Mouse (Mus musculus) embryonic facial prominence, embryonic 14.5 days (tissue): Measurements from ENCODE around the gene Il1r1. TPM values are rescaled to one million over a fixed set of nuclear protein-coding genes. Genes with fewer than 3 reads are reported as not detected.
A peak's percentile ranks its signal among the peaks of the same experiment; 100 is the strongest.

ENCODE experiments used
- ATAC-seq: fragments of 200-750 bp; cut with Nextera tagmentation; 2 replicates; pipeline ENCODE4 v1.8.0; 2017; ENCODE audit warnings: low read depth, moderate number of reproducible peaks, moderate TSS enrichment
- DNase-seq: peaks from one replicate; pipeline ENCODE4 v3.0.0-alpha.2; 2015; ENCODE audit warnings: low spot score
- H3K27ac ChIP-seq: fragments of 300-500 bp; sonication (generic); replicated peaks from 2 replicates; pipeline ENCODE4 v1.5.1; 2014; ENCODE audit warnings: low read depth, mild to moderate bottlenecking, low read length, moderate library complexity
- H3K27me3 ChIP-seq: fragments of 300-500 bp; sonication (generic); replicated peaks from 2 replicates; pipeline ENCODE4 v1.6.1; 2014; ENCODE audit warnings: low read length; ENCODE audit not compliant: control insufficient read depth, insufficient read depth
- H3K36me3 ChIP-seq: fragments of 300-500 bp; sonication (generic); 2 replicates; pipeline ENCODE4 v1.6.1; 2014; ENCODE audit warnings: low read length, mixed read lengths; ENCODE audit not compliant: control insufficient read depth, insufficient read depth
- H3K4me1 ChIP-seq: fragments of 300-500 bp; sonication (generic); 2 replicates; pipeline ENCODE4 v1.6.1; 2014; ENCODE audit warnings: antibody characterized with exemption, low read length; ENCODE audit not compliant: control insufficient read depth, insufficient read depth
- H3K4me2 ChIP-seq: fragments of 300-500 bp; sonication (generic); 2 replicates; pipeline ENCODE4 v1.6.1; 2014; ENCODE audit warnings: low read depth, mild to moderate bottlenecking, low read length, moderate library complexity, mixed read lengths
- H3K4me3 ChIP-seq: fragments of 300-500 bp; sonication (generic); 2 replicates; pipeline ENCODE4 v1.5.1; 2014; ENCODE audit warnings: low read depth, mild to moderate bottlenecking, low read length
- H3K9ac ChIP-seq: fragments of 300-500 bp; sonication (generic); 2 replicates; pipeline ENCODE4 v1.6.1; 2014; ENCODE audit warnings: low read depth, mild to moderate bottlenecking, low read length, moderate library complexity, mixed read lengths
- H3K9me3 ChIP-seq: fragments of 300-500 bp; sonication (generic); 2 replicates; pipeline ENCODE4 v1.6.1; 2016; ENCODE audit warnings: low read length; ENCODE audit not compliant: control insufficient read depth
- WGBS: fragments of 180-500 bp; shearing (Covaris S2); extraction: QIAGEN DNeasy Blood & Tissue Kit; methylation state at CpG from one replicate; pipeline ENCODE4 v1.1.7; 2014; 5-methylcytosine and 5-hydroxymethylcytosine counted together
- polyA plus RNA-seq: library from polyadenylated mRNA; unstranded; fragments of >200 nt; fragmentation: Nextera tagmentation; extraction: Ambion mirVana; gene quantifications from 2 replicates; pipeline ENCODE4 v1.2.1, GENCODE M21; 2014

Il1r1 gene
- polyA plus RNA-seq, 1 experiment from 2014 or later: 9.6 TPM

GRCm38 (mm10) chr1:40235597-40236249, 10.8 kb downstream of the Il1r1 start:
- H3K4me2 ChIP-seq: no peak overlapping the region
- H3K4me1 ChIP-seq: peaks cover 17% of the 10 kb centered on the region
- ATAC-seq: no peak
- no peaks in the 10 kb centered on the region for H3K36me3 ChIP-seq
- H3K4me3 ChIP-seq: no peak overlapping the region
- H3K9me3 ChIP-seq: no peaks in the 10 kb centered on the region
- no peaks in the 10 kb centered on the region for H3K27me3 ChIP-seq
- 63% methylated on average over 5 of the region's 5 CpGs for WGBS
- DNase-seq: no peak
- no peak overlapping the region for H3K27ac ChIP-seq
- H3K9ac ChIP-seq: no peak overlapping the region

GRCm38 (mm10) chr1:40236694-40237093, 11.8 kb downstream of the Il1r1 start:
- 0 out of 2 replicates have a peak, but pooled peaks have one; percentile 18 for ATAC-seq
- peaks cover 17% of the 10 kb centered on the region for H3K4me1 ChIP-seq
- no peaks in the 10 kb centered on the region for H3K36me3 ChIP-seq
- H3K4me3 ChIP-seq: no peak overlapping the region
- H3K9ac ChIP-seq: no peak overlapping the region
- H3K27me3 ChIP-seq: no peaks in the 10 kb centered on the region
- DNase-seq: no peak
- no peak overlapping the region for H3K27ac ChIP-seq
- 46% methylated on average over 6 of the region's 6 CpGs for WGBS
- no peak overlapping the region for H3K4me2 ChIP-seq
- H3K9me3 ChIP-seq: no peaks in the 10 kb centered on the region

GRCm38 (mm10) chr1:40237094-40237493, 12.2 kb downstream of the Il1r1 start:
- Histone ChIP-seq H3K36me3 (no peaks in the 10 kb centered on the region), H3K27ac (no peak overlapping the region), H3K4me2 (no peak overlapping the region), H3K27me3 (no peaks in the 10 kb centered on the region), H3K9me3 (no peaks in the 10 kb centered on the region), H3K4me3 (no peak overlapping the region), H3K4me1 (peaks cover 17% of the 10 kb centered on the region), H3K9ac (no peak overlapping the region)
- 60% methylated on average over 6 of the region's 6 CpGs for WGBS
- ATAC-seq (no peak), DNase-seq (no peak)

GRCm38 (mm10) chr1:40240353-40241092, 15.6 kb downstream of the Il1r1 start:
- ATAC-seq: no peak
- 82% methylated on average over 9 of the region's 9 CpGs for whole genome bisulfite sequencing
- Histone ChIP-seq H3K27me3 (no peaks in the 10 kb centered on the region), H3K9ac (no peak overlapping the region), H3K27ac (no peak overlapping the region), H3K9me3 (no peaks in the 10 kb centered on the region), H3K4me3 (no peak overlapping the region), H3K4me1 (peaks cover 6% of the 10 kb centered on the region; the same call in 1 of the 2 replicates), H3K4me2 (no peak overlapping the region), H3K36me3 (no peaks in the 10 kb centered on the region)
- DNase-seq: no peak

GRCm38 (mm10) chr1:40242717-40243116, 17.8 kb downstream of the Il1r1 start:
- 71% methylated on average over 1 of the region's 1 CpGs for WGBS
- no peaks in the 10 kb centered on the region for H3K27me3 ChIP-seq
- no peaks in the 10 kb centered on the region for H3K4me1 ChIP-seq
- H3K4me3 ChIP-seq: no peak overlapping the region
- no peaks in the 10 kb centered on the region for H3K9me3 ChIP-seq
- H3K27ac ChIP-seq: no peak overlapping the region
- H3K4me2 ChIP-seq: no peak overlapping the region
- H3K36me3 ChIP-seq: no peaks in the 10 kb centered on the region
- DNase-seq (no peak), ATAC-seq (no peak)
- no peak overlapping the region for H3K9ac ChIP-seq

- no peak overlapping the region for H3K27ac ChIP-seq
- H3K4me3 ChIP-seq: no peak overlapping the region
- H3K4me1 ChIP-seq: no peaks in the 10 kb centered on the region
- 75% methylated on average over 3 of the region's 3 CpGs for WGBS
- H3K27me3 ChIP-seq: no peaks in the 10 kb centered on the region
- ATAC-seq (no peak), DNase-seq (no peak)
- no peaks in the 10 kb centered on the region for H3K36me3 ChIP-seq
- H3K9ac ChIP-seq: no peak overlapping the region
- no peak overlapping the region for H3K4me2 ChIP-seq
- H3K9me3 ChIP-seq: no peaks in the 10 kb centered on the region
These were observed 18.7 kb downstream of the Il1r1 start for GRCm38 (mm10) chr1:40243561-40243998.

GRCm38 (mm10) chr1:40250425-40250824, 25.5 kb downstream of the Il1r1 start:
- H3K4me3 ChIP-seq: no peak overlapping the region
- ATAC-seq (no peak), DNase-seq (no peak)
- no peak overlapping the region for H3K27ac ChIP-seq
- H3K9me3 ChIP-seq: no peaks in the 10 kb centered on the region
- no peaks in the 10 kb centered on the region for H3K36me3 ChIP-seq
- H3K27me3 ChIP-seq: no peaks in the 10 kb centered on the region
- H3K9ac ChIP-seq: no peak overlapping the region
- no peak overlapping the region for H3K4me2 ChIP-seq
- no peaks in the 10 kb centered on the region for H3K4me1 ChIP-seq
- 41% methylated on average over 4 of the region's 4 CpGs for WGBS

GRCm38 (mm10) chr1:40252507-40252906, 27.6 kb downstream of the Il1r1 start:
- Histone ChIP-seq H3K4me1 (no peaks in the 10 kb centered on the region), H3K4me3 (no peak overlapping the region), H3K9ac (no peak overlapping the region), H3K36me3 (no peaks in the 10 kb centered on the region), H3K9me3 (no peaks in the 10 kb centered on the region), H3K27me3 (no peaks in the 10 kb centered on the region), H3K27ac (no peak overlapping the region), H3K4me2 (no peak overlapping the region)
- WGBS: 75% methylated on average over 6 of the region's 6 CpGs
- DNase-seq (no peak), ATAC-seq (no peak)

- Histone ChIP-seq H3K4me3 (no peak overlapping the region), H3K27ac (no peak overlapping the region), H3K27me3 (no peaks in the 10 kb centered on the region), H3K36me3 (no peaks in the 10 kb centered on the region), H3K9me3 (no peaks in the 10 kb centered on the region), H3K4me2 (no peak overlapping the region), H3K9ac (no peak overlapping the region), H3K4me1 (no peaks in the 10 kb centered on the region)
- no peak for DNase-seq
- WGBS: 81% methylated on average over 5 of the region's 5 CpGs
- ATAC-seq: no peak
These were observed 29.1 kb downstream of the Il1r1 start for GRCm38 (mm10) chr1:40253940-40254339.
